Mouse (Mus musculus) lung, embryonic 15.5 days (tissue): Measurements from ENCODE around the gene Pde7b. TPM values are rescaled to one million over a fixed set of nuclear protein-coding genes. Genes with fewer than 3 reads are reported as not detected.

ENCODE experiments used
- ATAC-seq: fragments of 200-750 bp; cut with Nextera tagmentation; 2 replicates; pipeline ENCODE4 v1.8.0; 2017; ENCODE audit warnings: moderate number of reproducible peaks, borderline replicate concordance; ENCODE audit not compliant: low FRiP score, low TSS enrichment; ENCODE audit errors: extremely low read depth
- H3K27ac ChIP-seq: fragments of 300-500 bp; sonication (generic); 2 replicates; pipeline ENCODE4 v1.5.1; 2015; ENCODE audit warnings: moderate library complexity, mild to moderate bottlenecking, inconsistent platforms
- H3K27me3 ChIP-seq: fragments of 300-500 bp; sonication (generic); 2 replicates; pipeline ENCODE4 v1.6.1; 2015; ENCODE audit warnings: inconsistent platforms
- H3K36me3 ChIP-seq: fragments of 300-500 bp; sonication (generic); 2 replicates; pipeline ENCODE4 v1.6.1; 2015; ENCODE audit warnings: inconsistent platforms
- H3K4me1 ChIP-seq: fragments of 300-500 bp; sonication (generic); 2 replicates; pipeline ENCODE4 v1.6.1; 2015; ENCODE audit warnings: inconsistent platforms
- H3K4me2 ChIP-seq: fragments of 300-500 bp; sonication (generic); 2 replicates; pipeline ENCODE4 v1.6.1; 2015; ENCODE audit warnings: inconsistent platforms, mild to moderate bottlenecking, moderate library complexity
- H3K4me3 ChIP-seq: fragments of 300-500 bp; sonication (generic); 2 replicates; pipeline ENCODE4 v1.5.1; 2015; ENCODE audit warnings: mild to moderate bottlenecking, inconsistent platforms
- H3K9ac ChIP-seq: fragments of 300-500 bp; sonication (generic); 2 replicates; pipeline ENCODE4 v1.6.1; 2015; ENCODE audit warnings: inconsistent platforms
- H3K9me3 ChIP-seq: fragments of 300-500 bp; sonication (generic); 2 replicates; pipeline ENCODE4 v1.6.1; 2016; ENCODE audit warnings: inconsistent platforms
- WGBS: fragments of 180-500 bp; shearing (Covaris S2); methylation state at CpG from one replicate; pipeline ENCODE4 v1.1.7; 2015; 5-methylcytosine and 5-hydroxymethylcytosine counted together
- polyA plus RNA-seq: library from polyadenylated mRNA; unstranded; fragments of >200 nt; fragmentation: Nextera tagmentation; extraction: Ambion mirVana; gene quantifications from 2 replicates; pipeline ENCODE4 v1.2.1, GENCODE M21; 2015

Gene Pde7b
- polyA plus RNA-seq: 2.5 and 3.1 TPM in 2 replicates

DNA sequence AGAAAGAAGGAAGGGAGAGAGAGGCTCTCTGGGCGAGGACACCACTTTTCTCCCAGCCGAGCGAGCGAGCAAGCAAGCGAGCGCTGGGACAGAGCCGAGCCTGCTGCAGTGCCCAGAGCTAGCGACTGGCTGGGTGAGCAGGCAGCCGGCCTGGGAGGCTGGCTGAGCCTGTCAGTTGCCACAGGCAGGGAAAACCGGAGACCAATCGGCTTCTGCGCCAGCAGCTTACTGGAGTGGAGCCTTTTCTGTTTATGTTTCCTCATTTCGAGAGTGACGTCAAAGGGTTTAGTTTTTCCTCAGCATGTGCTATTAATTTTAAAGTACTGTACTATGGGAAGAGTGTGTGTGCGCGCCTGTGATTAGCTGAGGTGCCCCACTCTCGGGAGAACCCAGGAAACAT, at the start of gene Pde7b:
Pde7b (minus strand) TSS at position 173 of the 400 bp plus-strand sequence.
- Histone ChIP-seq H3K36me3 (no peaks in the 10 kb centered on the region), H3K27me3 (no peaks in the 10 kb centered on the region), H3K9ac (peak within 1 kb of the TSS; percentile 26; the same call in 1 of the 2 replicates), H3K9me3 (no peaks in the 10 kb centered on the region), H3K4me1 (peaks cover 22% of the 10 kb centered on the region), H3K27ac (peak within 1 kb of the TSS; percentile 56), H3K4me2 (peak within 1 kb of the TSS; percentile 59), H3K4me3 (peak within 1 kb of the TSS; percentile 38)
- peak; percentile 94 for ATAC-seq
- 6% methylated on average over 17 of the region's 17 CpGs for WGBS

DNA sequence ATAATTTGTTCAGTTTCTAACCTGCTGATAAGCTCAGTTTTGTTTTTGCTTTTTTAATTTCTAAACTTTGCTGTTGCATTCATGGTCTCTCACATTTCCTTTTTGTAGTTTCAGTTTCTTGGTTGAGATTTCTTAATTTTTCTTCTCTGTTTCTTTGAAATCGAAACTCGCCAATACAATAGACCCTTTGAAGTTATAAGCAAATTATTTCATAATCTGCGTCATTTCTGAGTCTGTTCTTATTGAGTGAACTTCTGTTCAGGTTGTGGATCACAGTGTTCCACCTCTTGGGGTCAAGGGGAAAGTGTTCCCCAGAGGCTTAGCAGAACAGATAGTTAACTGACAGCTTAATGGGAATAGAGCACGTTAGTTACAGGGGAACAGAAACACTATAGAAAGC, 47.2 kb upstream of the Pde7b start:
- no peak overlapping the region for H3K4me2 ChIP-seq
- H3K27me3 ChIP-seq: no peaks in the 10 kb centered on the region
- H3K9me3 ChIP-seq: no peaks in the 10 kb centered on the region
- ATAC-seq: no peak
- H3K27ac ChIP-seq: no peak overlapping the region
- no peak overlapping the region for H3K4me3 ChIP-seq
- H3K36me3 ChIP-seq: no peaks in the 10 kb centered on the region
- 0 out of 2 replicates have a peak, but pooled peaks cover 3% of the 10 kb centered on the region for H3K4me1 ChIP-seq
- WGBS: 76% methylated on average over 4 of the region's 4 CpGs
- H3K9ac ChIP-seq: no peak overlapping the region

DNA sequence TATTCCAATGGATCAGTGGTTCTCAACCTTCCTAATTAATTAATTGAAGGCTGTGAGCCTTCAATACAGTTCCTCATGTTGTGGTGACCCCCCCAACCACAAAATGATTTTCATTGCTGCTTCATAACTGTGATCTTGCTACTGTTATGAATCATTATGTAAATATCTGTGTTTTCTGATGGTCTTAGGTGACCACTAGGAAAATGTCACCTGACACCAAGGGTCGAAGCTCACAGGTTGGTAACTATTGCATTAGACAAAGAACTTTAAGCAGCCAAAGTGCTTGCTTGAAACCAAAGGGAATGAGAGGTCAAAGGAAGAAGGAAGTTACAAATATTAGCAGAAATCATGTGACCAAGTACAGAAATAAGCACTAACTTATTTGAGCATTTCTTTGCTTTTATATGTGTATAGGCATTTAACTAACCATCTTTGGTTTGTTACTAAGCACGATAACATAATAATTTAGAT, 45.6 kb upstream of the Pde7b start:
- Histone ChIP-seq H3K9ac (no peak overlapping the region), H3K9me3 (no peaks in the 10 kb centered on the region), H3K27me3 (no peaks in the 10 kb centered on the region), H3K27ac (no peak overlapping the region), H3K4me3 (no peak overlapping the region), H3K4me2 (no peak overlapping the region), H3K4me1 (no peaks in the 10 kb centered on the region), H3K36me3 (no peaks in the 10 kb centered on the region)
- 76% methylated on average over 2 of the region's 2 CpGs for WGBS
- ATAC-seq: no peak

DNA sequence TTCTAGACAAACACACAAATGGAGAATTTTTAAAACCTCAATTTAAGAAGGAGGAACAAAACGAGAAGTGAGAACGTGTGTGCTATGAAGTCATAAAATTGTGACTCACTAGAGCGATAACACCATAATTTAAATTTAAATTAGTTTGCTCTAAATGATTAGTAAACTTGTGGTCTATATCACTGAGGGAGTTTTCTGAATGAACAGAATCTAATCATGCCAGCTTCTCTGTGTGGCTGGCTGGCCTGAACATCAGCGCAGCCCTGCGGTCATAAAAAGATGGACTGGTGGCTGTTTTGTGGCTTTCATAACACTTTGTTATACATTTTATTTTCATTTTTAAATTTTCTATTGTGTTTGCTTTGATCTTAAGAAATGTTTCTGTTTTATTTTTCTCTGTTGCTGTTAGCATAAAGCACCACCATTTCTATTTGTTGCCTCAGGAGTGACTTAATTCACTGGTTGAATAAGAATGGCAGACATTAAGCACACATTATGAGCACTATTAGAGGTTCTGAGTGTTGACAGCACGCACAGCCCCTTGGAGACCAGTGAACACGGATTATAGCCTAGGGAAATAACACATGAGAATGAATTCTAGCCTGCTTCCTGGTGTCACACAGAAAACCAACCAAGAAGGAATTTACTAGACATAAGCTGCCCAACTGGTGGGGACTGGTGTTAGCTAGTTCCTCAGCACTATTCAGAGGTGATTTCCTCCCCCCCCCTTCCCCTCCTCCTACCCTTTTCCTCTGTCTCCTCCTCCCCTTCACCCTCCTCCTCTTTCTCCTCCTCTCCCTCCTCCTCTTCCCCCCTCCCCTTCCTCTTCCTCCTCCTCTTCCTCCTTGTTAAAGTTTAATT, 44.9 kb upstream of the Pde7b start:
- H3K27me3 ChIP-seq: no peaks in the 10 kb centered on the region
- no peak overlapping the region for H3K4me3 ChIP-seq
- no peaks in the 10 kb centered on the region for H3K4me1 ChIP-seq
- no peaks in the 10 kb centered on the region for H3K36me3 ChIP-seq
- H3K4me2 ChIP-seq: no peak overlapping the region
- no peaks in the 10 kb centered on the region for H3K9me3 ChIP-seq
- ATAC-seq: no peak
- WGBS: 79% methylated on average over 7 of the region's 7 CpGs
- no peak overlapping the region for H3K27ac ChIP-seq
- H3K9ac ChIP-seq: no peak overlapping the region

DNA sequence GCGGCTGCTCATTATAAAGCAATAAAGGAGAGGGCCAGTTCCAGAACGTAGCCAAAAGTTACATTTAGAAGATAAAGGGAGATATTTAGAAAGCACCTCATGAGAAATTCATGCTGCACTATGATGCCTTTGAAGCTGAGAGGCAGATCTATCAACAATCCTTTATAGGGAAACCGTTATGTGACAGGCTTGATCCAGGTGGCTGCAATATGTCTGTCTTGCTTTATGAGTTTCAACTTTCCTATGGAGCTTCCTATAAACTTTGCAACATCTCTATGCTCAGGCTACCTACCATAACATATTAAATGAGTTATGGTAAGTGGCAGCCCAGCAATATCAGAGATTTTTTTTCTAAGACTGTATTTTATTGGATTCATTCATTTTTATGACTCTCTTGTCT, 39.5 kb upstream of the Pde7b start:
- no peak overlapping the region for H3K4me2 ChIP-seq
- H3K4me3 ChIP-seq: no peak overlapping the region
- WGBS: 51% methylated on average over 3 of the region's 3 CpGs
- H3K36me3 ChIP-seq: no peaks in the 10 kb centered on the region
- H3K9me3 ChIP-seq: no peaks in the 10 kb centered on the region
- H3K9ac ChIP-seq: no peak overlapping the region
- H3K27ac ChIP-seq: no peak overlapping the region
- no peaks in the 10 kb centered on the region for H3K27me3 ChIP-seq
- no peak for ATAC-seq
- H3K4me1 ChIP-seq: no peaks in the 10 kb centered on the region

DNA sequence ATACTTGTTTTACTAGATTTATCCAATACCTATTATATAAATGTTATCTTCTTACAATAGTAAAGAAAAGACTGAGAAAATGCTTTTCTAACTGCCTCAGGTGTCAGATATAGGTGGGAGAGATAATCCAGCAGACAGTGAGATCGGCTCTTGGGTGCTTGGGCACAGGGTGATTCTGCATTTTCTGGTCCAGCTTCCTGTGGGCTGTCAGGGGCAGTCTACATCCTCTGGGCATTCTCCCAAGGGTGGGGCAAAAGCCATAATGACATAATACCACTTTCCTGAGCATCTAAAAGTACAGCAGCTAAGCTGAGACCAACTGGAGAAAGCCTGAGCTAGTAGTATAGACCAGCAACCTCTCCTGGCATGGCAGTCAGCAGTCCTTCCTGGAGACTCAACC, 34.1 kb upstream of the Pde7b start:
- Histone ChIP-seq H3K4me1 (no peaks in the 10 kb centered on the region), H3K9ac (no peak overlapping the region), H3K36me3 (no peaks in the 10 kb centered on the region), H3K9me3 (no peaks in the 10 kb centered on the region), H3K4me2 (no peak overlapping the region), H3K4me3 (no peak overlapping the region), H3K27ac (no peak overlapping the region), H3K27me3 (no peaks in the 10 kb centered on the region)
- no peak for ATAC-seq
- whole genome bisulfite sequencing: 69% methylated on average over 1 of the region's 1 CpGs

DNA sequence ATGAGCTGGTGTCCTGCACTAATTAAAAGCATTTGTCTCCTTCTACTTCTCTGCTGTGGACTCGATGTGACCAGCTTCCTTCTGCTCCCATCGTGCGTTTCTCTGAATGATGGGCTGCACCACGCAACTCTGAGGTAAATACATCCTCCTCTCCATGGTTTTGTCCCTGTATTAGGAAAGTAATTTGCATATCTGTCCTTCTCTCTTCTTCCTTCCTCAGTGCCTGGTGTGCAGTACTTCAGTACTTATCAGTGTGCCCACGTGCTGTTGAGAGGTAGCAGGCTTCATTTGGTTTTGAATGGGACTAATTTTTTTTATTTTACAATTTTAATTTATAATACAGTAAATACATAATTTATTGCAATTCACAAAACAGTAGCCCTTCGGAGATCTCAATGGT, 33.4 kb upstream of the Pde7b start:
- Histone ChIP-seq H3K36me3 (no peaks in the 10 kb centered on the region), H3K4me1 (no peaks in the 10 kb centered on the region), H3K27me3 (no peaks in the 10 kb centered on the region), H3K4me2 (no peak overlapping the region), H3K4me3 (no peak overlapping the region), H3K27ac (no peak overlapping the region), H3K9me3 (no peaks in the 10 kb centered on the region), H3K9ac (no peak overlapping the region)
- no peak for ATAC-seq
- 71% methylated on average over 6 of the region's 6 CpGs for WGBS

DNA sequence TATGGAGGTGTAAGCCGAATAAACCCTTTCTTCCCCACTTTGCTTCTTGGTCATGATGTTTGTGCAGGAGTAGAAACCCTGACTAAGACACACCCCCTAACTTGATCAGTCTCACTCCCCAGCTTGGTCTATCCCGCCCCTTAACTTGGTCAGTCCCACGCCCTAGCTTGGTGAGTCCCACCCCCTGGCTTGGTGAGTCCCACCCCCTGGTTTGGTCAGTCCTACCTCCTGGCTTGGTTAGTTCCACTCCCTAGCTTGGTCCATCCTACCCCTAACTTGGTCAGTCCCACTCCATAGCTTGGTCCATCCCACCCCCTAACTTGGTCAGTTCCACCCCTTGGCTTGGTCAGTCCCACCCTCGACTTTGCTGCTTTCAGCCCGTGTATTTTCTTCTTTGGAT, 31.3 kb upstream of the Pde7b start:
- H3K27ac ChIP-seq: no peak overlapping the region
- ATAC-seq: peak; percentile 65
- whole genome bisulfite sequencing: 82% methylated on average over 5 of the region's 5 CpGs

DNA sequence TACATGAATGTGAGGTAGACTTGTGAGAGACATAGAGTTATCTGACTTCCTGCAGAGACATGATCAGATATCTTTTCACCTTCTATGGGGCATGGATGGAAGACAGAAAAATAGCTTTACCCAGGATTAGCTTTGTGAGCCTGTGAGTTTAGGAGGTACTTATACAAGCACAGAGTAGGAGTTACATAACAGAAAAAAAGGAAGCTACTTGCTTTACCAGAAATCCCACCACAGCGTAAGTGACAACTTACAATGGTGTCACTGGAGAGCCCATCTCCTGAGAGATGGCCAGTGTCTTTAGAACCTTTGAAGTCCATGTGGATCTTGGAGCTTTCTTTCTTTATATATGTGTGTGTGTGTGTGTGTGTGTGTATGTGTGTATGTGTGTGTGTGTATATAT, 28.0 kb upstream of the Pde7b start:
- H3K4me3 ChIP-seq: no peak overlapping the region
- WGBS: 100% methylated on average over 1 of the region's 1 CpGs

More for the DNA sequence above, 31.3 kb upstream of the Pde7b start:
- no peaks in the 10 kb centered on the region for H3K36me3 ChIP-seq
- no peak overlapping the region for H3K4me2 ChIP-seq
- H3K4me3 ChIP-seq: no peak overlapping the region
- no peaks in the 10 kb centered on the region for H3K4me1 ChIP-seq
- no peaks in the 10 kb centered on the region for H3K27me3 ChIP-seq
- H3K9me3 ChIP-seq: no peaks in the 10 kb centered on the region
- no peak overlapping the region for H3K9ac ChIP-seq

DNA sequence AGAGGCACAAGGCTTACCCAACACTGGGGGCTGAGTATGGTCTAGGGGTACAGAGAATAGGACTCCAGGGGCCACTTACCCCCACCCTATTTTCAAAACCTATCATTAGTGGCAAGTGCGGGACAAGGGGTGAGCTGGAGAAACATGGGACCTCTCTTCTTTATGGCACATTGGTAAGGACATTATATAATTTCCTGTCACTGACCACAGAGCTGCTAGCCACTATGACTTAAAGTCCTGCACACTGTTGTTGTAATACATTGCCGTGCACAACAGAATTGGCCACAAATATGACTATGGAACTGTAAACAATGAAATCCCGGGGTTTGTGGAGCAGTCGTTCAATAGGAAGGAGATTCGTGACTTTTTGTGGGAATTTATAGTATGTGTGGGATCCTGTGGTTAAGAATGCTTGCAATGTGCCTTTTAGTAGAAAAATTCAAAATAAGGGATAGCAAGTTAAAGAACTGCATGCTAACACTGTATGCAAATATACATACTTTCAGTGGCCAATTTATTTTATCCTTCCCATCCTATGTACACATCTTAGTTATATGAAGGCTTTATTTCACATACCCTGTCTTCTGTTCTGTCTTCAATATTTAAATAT, 25.9 kb upstream of the Pde7b start:
- Histone ChIP-seq H3K4me1 (no peaks in the 10 kb centered on the region), H3K9ac (no peak overlapping the region), H3K4me3 (no peak overlapping the region), H3K27ac (no peak overlapping the region), H3K27me3 (no peaks in the 10 kb centered on the region), H3K4me2 (no peak overlapping the region), H3K9me3 (no peaks in the 10 kb centered on the region), H3K36me3 (no peaks in the 10 kb centered on the region)
- 81% methylated on average over 5 of the region's 5 CpGs for WGBS
- no peak for ATAC-seq

More for the DNA sequence above, 28.0 kb upstream of the Pde7b start:
- Histone ChIP-seq H3K27ac (no peak overlapping the region), H3K9ac (no peak overlapping the region), H3K36me3 (no peaks in the 10 kb centered on the region), H3K4me2 (no peak overlapping the region), H3K4me1 (no peaks in the 10 kb centered on the region), H3K9me3 (no peaks in the 10 kb centered on the region), H3K27me3 (no peaks in the 10 kb centered on the region)
- ATAC-seq: no peak

DNA sequence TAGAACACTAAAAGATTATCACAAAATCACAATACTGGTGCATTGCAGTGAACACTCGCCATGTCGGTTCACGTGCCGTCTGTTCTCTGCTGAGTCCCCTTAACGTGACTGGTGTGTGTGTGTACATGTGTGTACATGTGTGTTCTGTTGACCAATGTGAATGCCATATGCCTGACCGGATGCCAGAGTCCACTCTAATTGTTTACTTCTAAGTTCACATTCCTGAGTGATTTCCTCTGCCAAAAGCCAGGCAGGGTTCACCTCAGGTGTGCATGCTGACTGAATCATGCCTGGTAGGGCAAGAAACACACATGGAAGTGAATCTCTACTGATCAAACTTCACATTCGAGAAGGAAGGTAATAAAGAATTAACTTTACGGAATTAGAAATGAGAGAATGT, 24.1 kb upstream of the Pde7b start:
- 80% methylated on average over 8 of the region's 8 CpGs for WGBS
- no peak for ATAC-seq
- no peak overlapping the region for H3K4me3 ChIP-seq

DNA sequence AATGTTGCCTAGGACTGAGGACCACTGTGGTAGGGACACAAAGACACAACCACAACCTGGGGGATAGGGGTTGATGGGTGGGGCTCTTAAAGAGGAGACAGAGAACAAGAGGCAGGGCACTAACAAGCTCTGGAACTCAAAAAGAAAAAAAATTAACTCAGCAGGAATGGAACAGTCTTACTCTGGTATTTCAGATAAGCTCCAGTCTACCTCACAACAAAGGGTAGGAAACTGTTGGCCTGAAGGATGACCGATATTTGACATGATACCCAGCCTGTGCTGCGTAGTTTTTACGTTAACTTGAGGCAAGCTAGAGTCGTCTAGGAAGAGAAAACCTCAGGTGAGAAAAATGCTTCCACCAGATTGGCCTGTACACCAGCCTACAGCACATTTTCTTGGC, 22.4 kb upstream of the Pde7b start:
- H3K27ac ChIP-seq: no peak overlapping the region
- H3K36me3 ChIP-seq: no peaks in the 10 kb centered on the region
- no peak for ATAC-seq
- 87% methylated on average over 4 of the region's 4 CpGs for WGBS
- H3K9ac ChIP-seq: no peak overlapping the region
- no peaks in the 10 kb centered on the region for H3K27me3 ChIP-seq
- H3K9me3 ChIP-seq: no peaks in the 10 kb centered on the region
- H3K4me1 ChIP-seq: no peaks in the 10 kb centered on the region
- no peak overlapping the region for H3K4me3 ChIP-seq
- no peak overlapping the region for H3K4me2 ChIP-seq

More for the DNA sequence above, 24.1 kb upstream of the Pde7b start:
- no peaks in the 10 kb centered on the region for H3K9me3 ChIP-seq
- H3K4me2 ChIP-seq: no peak overlapping the region
- no peaks in the 10 kb centered on the region for H3K36me3 ChIP-seq
- H3K27ac ChIP-seq: no peak overlapping the region
- H3K27me3 ChIP-seq: no peaks in the 10 kb centered on the region
- no peak overlapping the region for H3K9ac ChIP-seq
- H3K4me1 ChIP-seq: no peaks in the 10 kb centered on the region
